Mouse (Mus musculus): ENCODE results near the gene Map3k14. TPM values are rescaled to one million over a fixed set of nuclear protein-coding genes. Genes with fewer than 3 reads are reported as not detected.

Gene Map3k14
- total and polyA plus RNA-seq, 2 experiments = 1.4 to 2.1 TPM

DNA sequence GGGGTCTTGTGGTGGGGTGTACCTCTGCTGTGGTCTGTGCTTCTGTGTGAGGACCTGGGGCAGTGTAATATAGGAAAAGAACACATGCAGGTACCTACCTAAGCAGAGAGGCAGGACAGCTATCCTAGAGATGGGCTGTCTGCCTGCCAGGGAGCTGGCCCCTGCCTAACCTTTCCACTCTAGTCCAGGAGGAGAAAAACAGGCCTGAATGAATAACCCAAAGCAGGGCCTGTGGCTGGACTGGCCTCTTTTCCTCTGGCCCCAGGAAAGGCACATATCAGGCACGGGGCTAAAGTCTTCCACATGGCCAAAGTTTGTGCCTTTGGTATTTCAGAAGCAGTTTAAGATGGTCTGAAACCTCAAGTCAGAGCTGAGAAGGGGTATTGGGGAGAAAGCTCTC lies 86.8 kb downstream of the Map3k14 start:
- Histone ChIP-seq H3K4me3 (ENCODE audit: insufficient read depth, low read depth, low read length) (no peak overlapping the region), H3K27ac (replicated peaks; ENCODE audit: insufficient read depth, low read depth, low read length) (no peak overlapping the region), H3K4me1 (ENCODE audit: control insufficient read depth, insufficient read depth, low read length) (no peaks in the 10 kb centered on the region), H3K79me2 (ENCODE audit: control insufficient read depth, insufficient read depth, low read length) (no peaks in the 10 kb centered on the region), H3K36me3 (ENCODE audit: control insufficient read depth, insufficient read depth, low read length) (no peaks in the 10 kb centered on the region), H3K27me3 (ENCODE audit: control insufficient read depth, insufficient read depth, low read length) (no peaks in the 10 kb centered on the region), H3K9ac (ENCODE audit: low read depth, low read length) (no peak overlapping the region)
- WGBS = 76% methylated on average over 1 of the region's 1 CpGs
- TF ChIP-seq CTCF (IDR thresholded peaks at IDR 0.05; ENCODE audit: low read depth, low read length) (no peak), POLR2A (IDR thresholded peaks at IDR 0.05; ENCODE audit: extremely low read depth, insufficient read depth, low read length) (no peak)
- DNase-seq (ENCODE audit: extremely low read depth, low read depth, low spot score) = no peak

DNA sequence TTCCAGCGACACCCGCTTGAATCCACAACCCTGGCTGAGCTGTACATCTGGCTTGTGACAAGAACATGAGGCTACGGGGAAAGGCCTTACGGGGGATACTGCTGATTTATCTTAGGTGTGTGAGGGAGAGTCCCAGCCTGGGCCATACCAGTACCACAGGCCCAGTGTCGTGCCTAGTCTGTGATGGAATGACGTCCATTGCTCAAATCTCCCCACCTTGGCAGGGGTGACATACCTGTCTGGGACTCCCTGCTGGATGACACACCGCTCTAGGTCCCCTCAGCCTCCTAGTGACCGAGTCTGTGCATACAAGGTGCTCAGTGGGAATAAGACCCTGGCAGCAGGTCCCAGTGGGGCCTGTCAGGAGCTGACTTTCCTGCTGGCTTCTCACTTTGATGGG lies 88.5 kb downstream of the Map3k14 start:
- Histone ChIP-seq H3K79me2 (ENCODE audit: control insufficient read depth, insufficient read depth, low read length) (no peaks in the 10 kb centered on the region), H3K4me3 (ENCODE audit: insufficient read depth, low read depth, low read length) (no peak overlapping the region), H3K27ac (replicated peaks; ENCODE audit: insufficient read depth, low read depth, low read length) (no peak overlapping the region), H3K4me1 (ENCODE audit: control insufficient read depth, insufficient read depth, low read length) (no peaks in the 10 kb centered on the region), H3K27me3 (ENCODE audit: control insufficient read depth, insufficient read depth, low read length) (no peaks in the 10 kb centered on the region), H3K9ac (ENCODE audit: low read depth, low read length) (no peak overlapping the region), H3K36me3 (ENCODE audit: control insufficient read depth, insufficient read depth, low read length) (no peaks in the 10 kb centered on the region)
- no peak for TF ChIP-seq POLR2A (IDR thresholded peaks at IDR 0.05; ENCODE audit: extremely low read depth, insufficient read depth, low read length)
- TF ChIP-seq CTCF (IDR thresholded peaks at IDR 0.05; ENCODE audit: low read depth, low read length) = no peak
- 92% methylated on average over 8 of the region's 8 CpGs for WGBS
- DNase-seq (ENCODE audit: extremely low read depth, low read depth, low spot score) = no peak

DNA sequence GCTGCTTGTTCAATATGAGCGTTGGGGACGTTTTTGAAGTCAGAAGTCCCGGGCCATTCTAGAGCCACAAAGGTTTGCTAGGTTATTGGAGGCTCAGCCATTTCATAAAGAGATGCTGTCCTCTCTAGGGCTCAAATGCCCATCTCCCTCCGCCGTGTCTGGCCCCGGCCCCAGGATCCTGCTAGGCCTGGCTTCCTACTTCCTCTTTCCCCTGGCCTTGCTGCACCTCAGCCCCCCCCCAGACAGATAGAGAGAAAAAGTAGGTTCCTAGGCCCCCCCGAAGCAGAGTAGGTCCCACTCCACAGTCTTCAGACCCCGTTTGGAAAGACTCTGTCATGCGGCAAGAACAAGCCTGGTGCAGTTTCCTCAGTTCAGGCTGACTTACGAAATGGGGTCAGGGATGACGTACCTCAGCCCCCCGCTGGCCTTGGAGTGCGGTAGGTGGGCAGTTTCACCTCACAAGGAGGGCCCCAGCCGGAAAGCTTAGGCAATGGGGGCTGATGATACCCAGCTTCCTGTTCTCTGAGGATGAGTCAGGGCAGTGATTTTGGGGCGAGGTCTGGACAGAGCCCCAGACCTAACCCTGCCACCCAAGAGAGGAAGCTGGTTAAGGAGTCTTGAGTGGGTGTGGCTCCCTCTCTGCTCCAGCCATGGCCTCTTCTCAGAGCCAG lies 89.3 kb downstream of the Map3k14 start:
- no peak overlapping the region for H3K4me3 ChIP-seq (ENCODE audit: insufficient read depth, low read depth, low read length)
- H3K4me1 ChIP-seq (ENCODE audit: control insufficient read depth, insufficient read depth, low read length) = no peaks in the 10 kb centered on the region
- DNase-seq (ENCODE audit: extremely low read depth, low read depth, low spot score) = no peak
- TF ChIP-seq POLR2A (IDR thresholded peaks at IDR 0.05; ENCODE audit: extremely low read depth, insufficient read depth, low read length) (no peak), CTCF (IDR thresholded peaks at IDR 0.05; ENCODE audit: low read depth, low read length) (no peak)
- no peak overlapping the region for H3K27ac ChIP-seq (replicated peaks; ENCODE audit: insufficient read depth, low read depth, low read length)
- no peaks in the 10 kb centered on the region for H3K79me2 ChIP-seq (ENCODE audit: control insufficient read depth, insufficient read depth, low read length)
- no peak overlapping the region for H3K9ac ChIP-seq (ENCODE audit: low read depth, low read length)
- no peaks in the 10 kb centered on the region for H3K27me3 ChIP-seq (ENCODE audit: control insufficient read depth, insufficient read depth, low read length)
- 80% methylated on average over 15 of the region's 15 CpGs for WGBS
- no peaks in the 10 kb centered on the region for H3K36me3 ChIP-seq (ENCODE audit: control insufficient read depth, insufficient read depth, low read length)

DNA sequence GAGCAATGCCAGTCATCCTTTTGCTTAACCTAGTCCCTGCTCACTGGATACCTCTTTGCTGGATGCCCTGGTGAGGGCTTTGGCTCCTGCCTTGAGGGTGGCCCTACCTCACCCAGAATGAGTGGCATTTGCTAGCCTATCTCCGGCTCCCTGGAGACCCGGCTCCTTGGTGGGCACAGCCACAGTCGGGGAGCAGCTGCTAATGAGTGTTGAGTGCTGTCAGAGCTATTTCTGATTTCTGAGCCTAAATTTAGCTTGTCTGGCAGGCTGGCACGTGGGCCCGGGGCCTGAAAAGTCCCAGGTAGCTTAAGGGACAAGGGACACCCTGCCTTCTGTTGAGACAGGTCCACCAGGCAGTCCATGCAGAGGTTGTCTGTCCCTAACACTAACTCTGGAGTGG lies 90.1 kb downstream of the Map3k14 start:
- Histone ChIP-seq H3K4me1 (ENCODE audit: control insufficient read depth, insufficient read depth, low read length) (no peaks in the 10 kb centered on the region), H3K79me2 (ENCODE audit: control insufficient read depth, insufficient read depth, low read length) (no peaks in the 10 kb centered on the region), H3K27me3 (ENCODE audit: control insufficient read depth, insufficient read depth, low read length) (no peaks in the 10 kb centered on the region), H3K36me3 (ENCODE audit: control insufficient read depth, insufficient read depth, low read length) (no peaks in the 10 kb centered on the region), H3K27ac (replicated peaks; ENCODE audit: insufficient read depth, low read depth, low read length) (no peak overlapping the region), H3K9ac (ENCODE audit: low read depth, low read length) (no peak overlapping the region), H3K4me3 (ENCODE audit: insufficient read depth, low read depth, low read length) (no peak overlapping the region)
- DNase-seq (ENCODE audit: extremely low read depth, low read depth, low spot score) = no peak
- TF ChIP-seq CTCF (IDR thresholded peaks at IDR 0.05; ENCODE audit: low read depth, low read length) = no peak
- TF ChIP-seq POLR2A (IDR thresholded peaks at IDR 0.05; ENCODE audit: extremely low read depth, insufficient read depth, low read length) = no peak
- 81% methylated on average over 5 of the region's 5 CpGs for WGBS

DNA sequence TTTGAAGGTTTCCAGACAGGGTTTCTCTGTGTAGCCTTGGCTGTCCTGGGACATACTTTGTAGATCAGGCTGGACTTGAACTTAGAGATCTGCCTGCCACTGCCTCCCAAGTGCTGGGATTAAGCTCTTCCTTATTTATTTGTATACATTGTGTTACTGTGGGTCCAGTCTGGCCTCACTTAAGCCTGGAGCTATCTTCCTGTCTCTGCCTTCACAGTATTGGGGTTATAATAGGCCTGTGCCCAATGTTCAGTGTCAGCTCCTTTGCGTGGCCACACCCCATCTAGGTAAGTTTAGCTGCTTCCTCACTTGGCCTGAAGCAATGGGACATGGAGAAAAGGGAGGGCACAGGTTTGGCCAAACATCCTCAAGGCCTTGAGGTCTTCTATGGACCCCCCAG lies 90.8 kb downstream of the Map3k14 start:
- H3K27ac ChIP-seq (replicated peaks; ENCODE audit: insufficient read depth, low read depth, low read length) = no peak overlapping the region
- no peak overlapping the region for H3K9ac ChIP-seq (ENCODE audit: low read depth, low read length)
- DNase-seq (ENCODE audit: extremely low read depth, low read depth, low spot score) = no peak
- H3K27me3 ChIP-seq (ENCODE audit: control insufficient read depth, insufficient read depth, low read length) = no peaks in the 10 kb centered on the region
- no peaks in the 10 kb centered on the region for H3K79me2 ChIP-seq (ENCODE audit: control insufficient read depth, insufficient read depth, low read length)
- H3K4me3 ChIP-seq (ENCODE audit: insufficient read depth, low read depth, low read length) = no peak overlapping the region
- no peaks in the 10 kb centered on the region for H3K4me1 ChIP-seq (ENCODE audit: control insufficient read depth, insufficient read depth, low read length)
- TF ChIP-seq POLR2A (IDR thresholded peaks at IDR 0.05; ENCODE audit: extremely low read depth, insufficient read depth, low read length) (no peak), CTCF (IDR thresholded peaks at IDR 0.05; ENCODE audit: low read depth, low read length) (no peak)
- no peaks in the 10 kb centered on the region for H3K36me3 ChIP-seq (ENCODE audit: control insufficient read depth, insufficient read depth, low read length)
- WGBS = 94% methylated on average over 1 of the region's 1 CpGs

DNA sequence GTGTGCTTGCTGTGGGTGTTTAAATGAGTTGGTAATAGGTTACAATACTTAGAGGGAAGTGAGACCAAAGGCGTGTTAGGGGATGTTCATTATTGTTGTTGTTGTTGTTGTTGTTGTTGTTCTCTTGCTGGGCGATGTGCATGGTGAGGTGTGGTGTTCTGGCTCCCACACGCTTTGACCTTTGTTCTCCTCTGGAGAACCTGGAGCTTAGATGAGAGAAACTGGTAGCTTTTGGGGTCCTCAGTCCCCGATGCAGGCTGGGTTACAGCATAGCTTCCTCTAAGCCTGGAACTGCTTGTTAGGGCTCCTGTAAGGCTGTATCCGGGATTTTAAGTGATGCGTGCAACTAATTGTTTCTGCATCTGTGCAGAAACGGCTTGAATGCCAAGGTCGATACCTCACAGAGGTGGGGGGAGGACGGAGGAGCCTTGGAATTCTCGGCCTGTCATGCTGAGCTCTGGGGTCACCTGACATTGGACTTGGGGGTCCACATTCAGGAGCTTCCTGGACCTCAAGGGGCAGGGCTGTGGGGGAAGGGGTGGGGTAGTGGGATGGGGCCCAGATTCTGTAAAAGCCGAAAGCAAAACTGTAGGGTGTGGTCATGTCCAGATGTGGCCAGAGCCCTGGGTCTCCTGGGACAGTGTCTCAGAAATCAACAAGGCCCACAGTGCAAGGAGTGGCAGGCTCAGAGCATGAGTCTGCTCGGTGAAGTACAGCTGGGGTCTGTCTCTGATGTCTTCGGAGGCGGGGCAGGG lies 91.4 kb downstream of the Map3k14 start:
- no peak overlapping the region for H3K27ac ChIP-seq (replicated peaks; ENCODE audit: insufficient read depth, low read depth, low read length)

More for the DNA sequence above, 91.4 kb downstream of the Map3k14 start:
- Histone ChIP-seq H3K36me3 (ENCODE audit: control insufficient read depth, insufficient read depth, low read length) (no peaks in the 10 kb centered on the region), H3K4me3 (ENCODE audit: insufficient read depth, low read depth, low read length) (no peak overlapping the region), H3K4me1 (ENCODE audit: control insufficient read depth, insufficient read depth, low read length) (no peaks in the 10 kb centered on the region), H3K9ac (ENCODE audit: low read depth, low read length) (no peak overlapping the region), H3K79me2 (ENCODE audit: control insufficient read depth, insufficient read depth, low read length) (no peaks in the 10 kb centered on the region), H3K27me3 (ENCODE audit: control insufficient read depth, insufficient read depth, low read length) (peaks cover 3% of the 10 kb centered on the region; the same call in 1 of the 2 replicates)
- WGBS = 83% methylated on average over 14 of the region's 14 CpGs
- no peak for DNase-seq (ENCODE audit: extremely low read depth, low read depth, low spot score)
- TF ChIP-seq CTCF (IDR thresholded peaks at IDR 0.05; ENCODE audit: low read depth, low read length) (no peak), POLR2A (IDR thresholded peaks at IDR 0.05; ENCODE audit: extremely low read depth, insufficient read depth, low read length) (no peak)

Data from liver, adult 2 months (tissue).